Comparison of ENCODE assay signal across 8 mouse cellular contexts in genomic region chr8:57328161-57328920, GRCm38 (mm10). TPM values are rescaled to one million over a fixed set of nuclear protein-coding genes. Genes with fewer than 3 reads are reported as not detected.
DNase-seq lines count a peak whose midpoint lies in the region; ATAC-seq and TF ChIP-seq lines count a peak whose summit lies in the region.

No protein-coding gene starts in this region.

- H3K36me3 ChIP-seq in E14TG2a.4 (ENCODE audit: insufficient read depth, low read length): no peaks in the 10 kb centered on the region
- H3K36me3 ChIP-seq in intestine, embryonic 16.5 days (ENCODE audit: control insufficient read depth, insufficient read depth, low read length): no peaks in the 10 kb centered on the region

- no peak for DNase-seq in left cerebral cortex, adult 18-20 months (ENCODE audit: low spot score in 2 of 2)
- no peak for DNase-seq in right cerebral cortex, postnatal 10 days (ENCODE audit: low spot score in 2 of 2)

- H3K9ac ChIP-seq in intestine, embryonic 16.5 days (ENCODE audit: low read depth, low read length): peak overlapping the region; percentile 52

- 1% methylated on average over 42 of the region's 42 CpGs for WGBS in intestine, embryonic 16.5 days

- H3K27ac ChIP-seq in intestine, embryonic 16.5 days (ENCODE audit: low read length): peak overlapping the region; percentile 50

- no peak for TF ChIP-seq CTCF in E14TG2a.4 (conservative IDR thresholded peaks at IDR 0.05; ENCODE audit: low read length)

- peak overlapping the region; percentile 60 for H3K4me2 ChIP-seq in intestine, embryonic 16.5 days (ENCODE audit: low read depth, low read length)

- H3K4me3 ChIP-seq in E14TG2a.4 (replicated peaks; ENCODE audit: low read length): peak overlapping the region; percentile 48
- peak overlapping the region; percentile 42 for H3K4me3 ChIP-seq in intestine, embryonic 16.5 days (ENCODE audit: low read length)

- peaks cover 58% of the 10 kb centered on the region for H3K4me1 ChIP-seq in E14TG2a.4 (replicated peaks; ENCODE audit: low read depth, low read length)
- 0 out of 2 replicates have a peak, but pooled peaks cover 3% of the 10 kb centered on the region for H3K4me1 ChIP-seq in intestine, embryonic 16.5 days (ENCODE audit: control insufficient read depth, insufficient read depth, low read length)

- peak; percentile 71 for ATAC-seq in common myeloid progenitor, adult 5-6 weeks (replicated peaks; ENCODE audit: low read depth, poor library complexity, severe bottlenecking)
- peak; percentile 54 for ATAC-seq in granulocyte monocyte progenitor cell, adult 5-6 weeks (replicated peaks; ENCODE audit: poor library complexity, severe bottlenecking)
- ATAC-seq in intestine, embryonic 16.5 days: peak; percentile 80
- ATAC-seq in megakaryocyte progenitor cell, adult 5-6 weeks (replicated peaks; ENCODE audit: poor library complexity): peak; percentile 74
- ATAC-seq in frontal cortex, adult (ENCODE audit: low TSS enrichment): no peak

- H3K9me3 ChIP-seq in E14TG2a.4 (ENCODE audit: low read length): no peaks in the 10 kb centered on the region
- H3K9me3 ChIP-seq in intestine, embryonic 16.5 days (ENCODE audit: control insufficient read depth, low read length): no peaks in the 10 kb centered on the region

- peaks cover 98% of the 10 kb centered on the region for H3K27me3 ChIP-seq in E14TG2a.4 (ENCODE audit: insufficient read depth, low read length)
- H3K27me3 ChIP-seq in intestine, embryonic 16.5 days (replicated peaks; ENCODE audit: control insufficient read depth, insufficient read depth, low read length): peaks cover 30% of the 10 kb centered on the region

RNA-seq across cellular contexts. Expression of gene Hand2, which starts 7.6 kb away (rescaled TPM):
- total RNA-seq in common myeloid progenitor, adult 5-6 weeks (2017): not detected in 2 replicates
- total RNA-seq in granulocyte monocyte progenitor cell, adult 5-6 weeks (2014; fragmentation: Nextera tagmentation): not detected in 2 replicates
- not detected in 2 replicates for total RNA-seq in granulocyte monocyte progenitor cell, adult 5-6 weeks (2017)
- polyA plus RNA-seq in intestine, embryonic 16.5 days (2015; fragmentation: Nextera tagmentation; extraction: Ambion mirVana): 4.1 and 5.1 TPM in 2 replicates
- total RNA-seq in megakaryocyte progenitor cell, adult 5-6 weeks (2015): not detected in 2 replicates
- total RNA-seq in megakaryocyte progenitor cell, adult 5-6 weeks (2017): not detected in 2 replicates
- not detected for total RNA-seq in left cerebral cortex, adult 18-20 months (2021)
